Mouse (Mus musculus) cortical plate, adult 2 months (tissue): ENCODE measurements around the gene Erfe. TPM values are rescaled to one million over a fixed set of nuclear protein-coding genes. Genes with fewer than 3 reads are reported as not detected.

Experiments
- H3K27ac ChIP-seq: fragments of 200-500 bp; 2 replicates; pipeline ENCODE4 v1.5.1; 2012; ENCODE audit warnings: low read length, control low read depth, inconsistent platforms; ENCODE audit not compliant: insufficient read depth
- H3K4me1 ChIP-seq: fragments of 200-500 bp; 2 replicates; pipeline ENCODE4 v1.6.1; 2011; ENCODE audit warnings: low read length; ENCODE audit not compliant: control insufficient read depth, insufficient read depth
- H3K4me3 ChIP-seq: fragments of 200-500 bp; 2 replicates; pipeline ENCODE4 v1.5.1; 2011; ENCODE audit warnings: mild to moderate bottlenecking, low read length, control low read depth; ENCODE audit not compliant: insufficient read depth
- CTCF ChIP-seq: fragments of 200-500 bp; IDR thresholded peaks from 2 replicates; pipeline ENCODE4 v1.5.1; 2011; ENCODE audit warnings: mild to moderate bottlenecking, control low read depth, low read length; ENCODE audit not compliant: insufficient read depth; ENCODE audit errors: extremely low read depth
- POLR2A ChIP-seq: fragments of 200-500 bp; IDR thresholded peaks from 2 replicates; pipeline ENCODE4 v1.6.1; 2011; ENCODE audit warnings: mild to moderate bottlenecking, low read length, control low read depth; ENCODE audit not compliant: insufficient read depth; ENCODE audit errors: extremely low read depth
- polyA plus RNA-seq: library from polyadenylated mRNA; depleted of rRNA; stranded (reverse); fragments of >200 nt; gene quantifications from 2 replicates; pipeline ENCODE4 v1.2.3, GENCODE M21; 2012

Erfe gene
- polyA plus RNA-seq, 1 experiment: 0.90 TPM

DNA sequence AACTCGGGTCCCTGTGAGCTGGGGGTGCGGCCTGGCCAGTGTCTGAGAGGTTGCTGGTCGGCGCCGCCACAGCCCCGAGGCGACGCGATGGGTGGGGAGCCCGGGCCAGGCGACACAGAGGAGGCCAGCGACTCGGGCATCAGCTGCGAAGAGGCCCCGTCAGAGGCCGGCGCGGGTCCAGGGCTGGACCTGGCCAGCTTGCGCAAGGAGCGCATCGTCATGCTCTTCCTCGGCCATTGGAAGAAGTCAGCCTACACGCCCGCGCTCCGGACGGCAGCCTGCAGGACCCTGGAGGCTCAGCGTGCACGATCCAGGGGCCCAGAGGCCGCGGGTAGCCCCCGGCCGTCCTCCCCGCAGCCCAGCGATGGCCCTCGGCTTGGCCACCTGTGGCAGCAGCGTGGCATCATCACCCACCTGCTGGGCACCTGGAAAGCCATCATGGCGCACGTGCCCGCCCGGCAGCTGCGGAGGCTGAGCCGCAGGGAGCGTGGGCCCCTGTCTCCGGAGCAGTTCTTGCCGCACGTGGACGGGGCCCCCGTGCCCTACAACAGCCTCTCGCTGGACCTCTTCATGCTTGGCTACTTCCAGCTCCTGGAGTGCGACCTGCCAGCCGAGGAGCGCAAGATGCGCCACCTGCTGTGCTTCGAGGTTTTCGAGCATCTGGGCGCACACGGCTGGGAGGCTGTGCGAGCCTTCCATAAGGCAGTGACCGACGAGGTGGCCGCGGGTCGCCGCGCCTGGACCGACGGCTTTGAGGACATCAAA, 21.1 kb upstream of the Erfe start:
- TF ChIP-seq POLR2A: no peak
- TF ChIP-seq CTCF: 0 out of 2 replicates have a peak, but pooled peaks have one; percentile 12
- Histone ChIP-seq H3K4me3 (no peak overlapping the region), H3K27ac (no peak overlapping the region), H3K4me1 (peaks cover 1% of the 10 kb centered on the region; the same call in 1 of the 2 replicates)

DNA sequence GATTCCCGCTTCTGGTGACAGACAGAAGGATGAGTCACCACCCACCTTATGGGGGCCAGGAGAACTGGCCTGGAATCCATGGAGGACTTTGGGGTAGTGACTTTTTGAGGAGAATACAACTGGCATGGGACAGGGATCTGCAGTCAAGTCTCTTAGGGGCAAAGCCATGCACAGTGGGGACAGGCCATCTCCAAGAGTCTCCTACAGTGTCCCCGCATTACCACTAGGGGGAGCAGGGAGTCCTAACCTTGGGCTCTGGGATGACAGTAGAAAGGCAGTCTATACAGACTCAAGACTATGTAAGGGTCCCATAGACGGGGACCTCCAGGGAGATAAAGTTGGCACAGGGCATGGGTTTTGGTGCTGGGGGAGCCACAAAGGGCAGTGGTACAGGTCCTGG, 19.3 kb upstream of the Erfe start:
- no peak overlapping the region for H3K27ac ChIP-seq
- peaks cover 4% of the 10 kb centered on the region; the same call in 1 of the 2 replicates for H3K4me1 ChIP-seq
- peak; percentile 93 for TF ChIP-seq CTCF
- TF ChIP-seq POLR2A: no peak
- no peak overlapping the region for H3K4me3 ChIP-seq

GRCm38 (mm10) chr1:91350841-91351240, 15.4 kb upstream of the Erfe start, which contains the start of gene Klhl30:
Gene Klhl30, plus strand, starts transcription at chr1:91351016.
- H3K27ac ChIP-seq: no peak within 1 kb of the TSS
- TF ChIP-seq CTCF (no peak), POLR2A (no peak)
- peaks cover 6% of the 10 kb centered on the region for H3K4me1 ChIP-seq

GRCm38 (mm10) chr1:91351249-91351648, 15.0 kb upstream of the Erfe start:
- Histone ChIP-seq H3K4me1 (peaks cover 6% of the 10 kb centered on the region), H3K4me3 (no peak overlapping the region), H3K27ac (no peak overlapping the region)
- TF ChIP-seq CTCF (no peak), POLR2A (no peak)

More at GRCm38 (mm10) chr1:91350841-91351240, 15.4 kb upstream of the Erfe start, which contains the start of gene Klhl30:
- H3K4me3 ChIP-seq: no peak within 1 kb of the TSS

GRCm38 (mm10) chr1:91352277-91352676, 14.0 kb upstream of the Erfe start:
- no peak for TF ChIP-seq POLR2A
- TF ChIP-seq CTCF: no peak
- peaks cover 6% of the 10 kb centered on the region for H3K4me1 ChIP-seq

GRCm38 (mm10) chr1:91356105-91356504, 10.1 kb upstream of the Erfe start:
- peaks cover 1% of the 10 kb centered on the region; the same call in 1 of the 2 replicates for H3K4me1 ChIP-seq
- no peak overlapping the region for H3K27ac ChIP-seq
- H3K4me3 ChIP-seq: no peak overlapping the region
- TF ChIP-seq CTCF (no peak), POLR2A (no peak)

More at GRCm38 (mm10) chr1:91352277-91352676, 14.0 kb upstream of the Erfe start:
- Histone ChIP-seq H3K4me3 (no peak overlapping the region), H3K27ac (no peak overlapping the region)

- no peak overlapping the region for H3K4me3 ChIP-seq
- TF ChIP-seq POLR2A (no peak), CTCF (no peak)
- H3K4me1 ChIP-seq: no peaks in the 10 kb centered on the region
- H3K27ac ChIP-seq: no peak overlapping the region
Measured at GRCm38 (mm10) chr1:91362113-91362512, 4.1 kb upstream of the Erfe start.

DNA sequence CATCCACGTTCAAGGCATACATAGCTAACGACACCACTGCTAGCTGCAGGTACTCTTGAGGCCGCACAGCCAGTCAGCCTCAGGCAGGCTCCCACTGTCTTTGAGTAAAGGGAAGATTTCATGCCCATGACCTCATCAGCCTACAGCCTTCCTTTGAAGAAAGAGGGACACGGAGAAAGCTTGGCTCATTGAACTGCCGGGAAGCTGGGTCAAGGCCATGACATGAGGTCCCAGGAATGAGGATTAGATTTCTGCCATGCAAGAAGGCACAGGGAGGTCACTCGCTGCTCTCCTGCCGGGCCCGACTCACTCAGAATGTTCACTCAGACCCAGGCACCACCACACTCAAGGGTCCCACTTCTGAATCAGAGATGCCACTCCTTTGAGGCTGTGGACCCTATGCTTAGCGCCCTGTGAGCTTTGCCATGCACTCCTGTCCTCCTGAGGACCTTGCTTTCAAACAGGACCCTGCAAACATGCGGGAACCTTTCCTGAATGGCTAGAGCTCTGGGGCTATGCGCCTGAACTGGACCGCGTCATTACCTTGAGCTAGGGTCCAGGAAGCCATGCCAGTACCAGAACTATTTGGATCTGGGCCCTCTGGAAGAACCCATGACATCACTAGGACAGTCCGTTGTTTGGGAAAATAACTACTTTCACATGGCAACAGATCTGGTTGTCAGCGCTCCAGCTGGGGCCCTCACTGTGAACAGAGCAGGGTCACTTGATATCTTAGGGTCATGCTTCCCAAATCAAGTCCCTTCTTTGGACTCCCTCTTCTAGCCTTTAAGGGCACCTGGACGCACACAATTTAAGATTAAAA, 1.2 kb upstream of the Erfe start:
- no peak overlapping the region for H3K4me3 ChIP-seq
- H3K4me1 ChIP-seq: no peaks in the 10 kb centered on the region
- no peak overlapping the region for H3K27ac ChIP-seq
- TF ChIP-seq POLR2A (no peak), CTCF (no peak)

DNA sequence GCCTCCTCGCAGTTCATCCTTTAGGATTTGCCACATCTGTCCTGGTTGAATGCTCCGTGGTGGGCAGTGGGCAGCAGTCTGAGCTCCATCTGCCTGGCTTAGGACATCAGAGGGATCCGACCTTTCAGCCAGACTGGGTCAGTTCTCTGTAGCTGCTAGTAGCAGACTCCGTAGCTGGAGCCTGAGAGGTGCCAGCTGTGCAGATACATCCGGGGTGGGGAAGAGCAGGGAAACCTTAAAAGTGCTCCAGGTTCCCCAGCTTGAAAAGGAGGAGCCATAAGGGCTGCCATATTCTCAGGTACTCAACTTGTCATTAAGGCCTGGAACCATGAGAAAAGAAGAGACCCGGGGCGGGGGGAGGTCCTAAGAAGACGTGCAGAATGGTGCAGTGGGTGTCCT, 415 bp upstream of the Erfe start:
- no peaks in the 10 kb centered on the region for H3K4me1 ChIP-seq
- no peak overlapping the region for H3K27ac ChIP-seq
- no peak overlapping the region for H3K4me3 ChIP-seq
- no peak for TF ChIP-seq POLR2A
- no peak for TF ChIP-seq CTCF

GRCm38 (mm10) chr1:91367295-91367694, 1.1 kb downstream of the Erfe start:
- no peak overlapping the region for H3K4me3 ChIP-seq
- no peak for TF ChIP-seq POLR2A
- no peak for TF ChIP-seq CTCF
- H3K27ac ChIP-seq: no peak overlapping the region
- no peaks in the 10 kb centered on the region for H3K4me1 ChIP-seq
